Mouse (Mus musculus) natural killer cell, adult 2 months (primary cell): ENCODE measurements at regions not wholly inside any gene's neighbourhood (a gene's known extent, or its start where the extent isn't known, plus 50 kb on each side); places are given as distances from the start of the nearest gene placed in this dataset.
A peak's percentile ranks its signal among the peaks of the same experiment; 100 is the strongest.

Experiments
- DNase-seq, 2 experiments: peaks; one replicate each; pipeline ENCODE4 v3.0.0; 2022; ENCODE audit warnings: low spot score in 2 of 2

DNA sequence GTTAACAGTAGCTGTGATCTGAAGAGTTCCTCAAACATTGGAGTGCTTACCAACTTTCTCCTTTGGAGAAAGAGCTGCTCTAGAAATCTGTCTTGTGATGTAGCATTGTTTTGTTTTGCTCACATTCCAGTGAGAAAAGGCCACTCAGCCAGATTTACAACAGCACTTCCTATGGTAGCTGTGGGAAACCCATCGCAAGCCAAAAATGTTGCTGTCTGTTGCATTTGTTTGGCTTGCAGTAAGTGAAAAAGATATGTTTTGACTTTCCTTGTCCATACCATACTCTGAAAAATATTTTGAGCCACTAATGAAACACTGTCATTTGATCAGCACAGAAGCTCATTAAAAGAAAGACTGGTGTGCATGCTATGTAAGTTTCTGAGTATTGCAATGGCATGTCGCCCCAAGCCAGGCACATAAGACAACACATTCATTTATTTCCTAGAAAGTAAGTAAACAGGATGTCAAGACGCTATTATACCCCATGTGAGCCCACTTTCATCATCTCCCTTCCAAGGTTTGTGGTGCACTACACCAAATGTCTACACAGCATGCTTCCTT lies 66.2 kb downstream of the Car2 start:
- no peak for DNase-seq

DNA sequence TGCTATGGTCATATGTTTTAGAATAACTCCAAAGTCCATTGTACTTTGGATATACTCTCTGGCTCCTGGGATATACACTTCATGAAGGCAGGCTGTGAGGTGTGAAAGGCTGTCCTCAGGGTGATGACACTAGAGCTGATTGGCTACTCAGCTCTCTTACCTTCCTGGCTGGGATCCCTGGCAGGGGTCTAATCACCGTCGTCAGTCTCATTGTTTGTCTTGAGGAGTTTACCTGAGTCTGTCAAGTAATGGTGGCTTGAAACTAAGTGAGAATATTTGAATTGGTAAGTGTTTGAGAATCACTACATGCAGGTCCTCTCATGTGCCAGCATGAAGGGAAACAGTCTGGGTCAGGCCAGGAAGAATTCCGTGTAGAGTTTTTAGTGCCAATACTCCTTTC lies 66.9 kb downstream of the Car2 start:
- DNase-seq, result no peak

- DNase-seq, result no peak
These were observed 71.4 kb downstream of the Car2 start for GRCm38 (mm10) chr3:14957481-14957880.

DNA sequence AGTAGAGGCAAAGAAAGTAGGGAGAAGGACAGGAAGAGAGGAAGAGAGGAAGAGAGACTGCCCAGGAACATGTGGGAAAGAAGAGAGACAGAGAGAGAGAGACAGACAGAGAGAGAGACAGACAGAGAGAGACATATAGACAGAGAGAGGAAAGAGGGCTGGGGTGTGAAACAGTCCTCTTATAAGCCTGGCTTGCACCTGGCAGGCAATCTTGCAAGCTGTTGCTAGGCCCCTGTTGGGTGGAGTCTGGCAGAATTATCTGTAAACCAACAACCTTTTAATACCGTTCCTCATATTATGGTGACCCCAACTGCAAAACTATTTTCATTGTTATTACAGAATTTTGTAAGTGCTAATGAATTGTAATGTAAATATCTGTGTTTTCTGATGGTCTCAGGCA lies 72.2 kb downstream of the Car2 start:
- no peak for DNase-seq

GRCm38 (mm10) chr3:14959586-14959985 lies 73.5 kb downstream of the Car2 start:
- peak; percentile 9 to 39 for DNase-seq

DNA sequence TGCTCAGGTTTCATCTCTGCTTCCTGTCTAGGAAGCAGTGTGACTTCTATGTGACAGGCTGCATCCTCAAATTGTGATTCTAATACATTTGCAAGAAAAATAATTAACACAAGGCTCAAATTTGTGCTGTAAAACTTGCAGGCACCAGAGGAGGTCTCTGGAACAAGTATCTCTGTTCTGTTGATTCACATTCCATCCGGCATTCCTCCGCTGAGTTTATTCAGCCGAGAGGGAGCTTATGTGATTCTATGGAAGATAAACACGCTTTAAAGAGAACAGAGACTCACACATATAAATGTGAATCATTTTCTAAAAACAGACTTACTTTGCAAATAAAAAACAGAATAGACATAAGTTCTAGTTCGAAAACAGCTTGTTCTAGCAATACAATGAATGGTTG lies 78.7 kb downstream of the Car2 start:
- DNase-seq, result no peak

DNA sequence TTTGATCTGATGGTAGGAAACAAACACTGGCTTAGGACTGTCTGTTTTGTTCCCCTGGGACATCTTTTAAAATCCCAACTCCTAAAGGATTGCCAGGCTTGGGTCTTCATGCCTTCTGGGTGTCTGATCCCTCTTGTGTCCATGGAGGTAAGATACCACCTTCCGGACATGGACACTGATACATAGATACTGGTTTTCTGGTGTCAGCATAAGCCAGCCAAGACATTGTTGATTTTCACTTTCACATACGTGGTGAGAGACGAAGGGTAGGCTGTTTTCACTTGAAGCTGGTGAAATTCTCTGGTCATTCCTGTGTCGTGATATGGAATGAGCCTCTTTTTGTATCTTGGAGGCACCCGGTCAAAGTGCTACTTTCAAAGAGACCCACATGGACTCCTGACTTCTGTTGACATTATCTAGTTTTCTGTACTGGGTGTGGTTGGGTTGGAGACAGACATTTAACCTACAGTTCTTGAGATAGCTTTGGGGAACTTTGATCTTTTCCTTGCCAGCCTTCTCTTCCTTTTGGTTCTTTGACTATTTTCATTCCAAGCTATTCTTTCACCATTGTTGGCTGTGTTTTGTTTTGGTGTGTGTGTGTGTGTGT lies 79.5 kb downstream of the Car2 start:
- DNase-seq, result no peak

- DNase-seq, result no peak
These were observed 81.2 kb downstream of the Car2 start for GRCm38 (mm10) chr3:14967235-14967634.

GRCm38 (mm10) chr3:14968345-14968744 lies 82.3 kb downstream of the Car2 start:
- peak in 1 of 2 experiments; percentile 18 for DNase-seq

- no peak for DNase-seq
These were observed 83.6 kb downstream of the Car2 start for GRCm38 (mm10) chr3:14969698-14970097.

GRCm38 (mm10) chr3:14971647-14972046 lies 85.6 kb downstream of the Car2 start:
- no peak for DNase-seq

- no peak for DNase-seq
These were observed 88.7 kb downstream of the Car2 start for GRCm38 (mm10) chr3:14974758-14975157.

GRCm38 (mm10) chr3:14975203-14975602 lies 89.1 kb downstream of the Car2 start:
- no peak for DNase-seq

GRCm38 (mm10) chr3:14979116-14979613 lies 93.1 kb downstream of the Car2 start:
- DNase-seq, result peak in 1 of 2 experiments; percentile 36

DNA sequence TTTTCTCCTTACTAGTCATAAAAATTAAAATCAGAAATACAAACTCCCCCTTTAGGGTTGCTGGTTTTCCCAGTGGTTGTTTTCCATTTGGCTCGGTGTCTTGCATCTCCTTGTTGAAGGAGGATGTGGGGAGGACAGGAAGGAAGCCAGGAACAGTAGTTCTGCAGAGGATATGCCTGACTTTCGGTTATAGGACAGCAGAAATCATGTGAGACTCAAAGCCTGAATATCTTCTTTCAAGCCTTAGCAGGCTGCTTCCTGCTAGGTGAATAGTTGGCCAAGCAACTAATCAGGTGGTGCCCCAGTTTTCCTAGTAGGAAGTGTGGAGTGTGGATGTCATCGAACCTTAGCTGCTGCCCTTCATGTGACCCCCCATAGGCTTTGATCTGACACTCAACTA lies 103.6 kb downstream of the Car2 start:
- DNase-seq, result no peak

DNA sequence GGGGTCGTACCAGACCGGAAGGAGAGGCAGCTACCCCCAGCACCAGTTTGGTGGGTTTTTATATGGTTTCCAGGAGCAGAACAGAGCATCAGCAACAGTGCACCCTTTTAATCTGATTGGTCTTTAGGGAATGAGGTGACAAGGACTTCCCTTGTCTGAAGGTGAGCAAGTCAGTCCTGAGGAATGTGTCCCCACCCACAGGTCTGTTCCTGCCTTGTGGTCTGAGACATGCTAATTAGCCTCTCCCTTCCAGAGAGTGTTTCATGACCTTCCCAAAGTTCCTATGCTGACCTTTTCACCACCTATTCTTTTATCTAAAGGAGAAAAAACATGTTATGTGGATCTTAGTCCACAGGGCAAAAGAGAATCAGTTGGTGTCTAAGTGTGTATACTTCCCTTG lies 107.9 kb downstream of the Car2 start:
- no peak for DNase-seq

DNA sequence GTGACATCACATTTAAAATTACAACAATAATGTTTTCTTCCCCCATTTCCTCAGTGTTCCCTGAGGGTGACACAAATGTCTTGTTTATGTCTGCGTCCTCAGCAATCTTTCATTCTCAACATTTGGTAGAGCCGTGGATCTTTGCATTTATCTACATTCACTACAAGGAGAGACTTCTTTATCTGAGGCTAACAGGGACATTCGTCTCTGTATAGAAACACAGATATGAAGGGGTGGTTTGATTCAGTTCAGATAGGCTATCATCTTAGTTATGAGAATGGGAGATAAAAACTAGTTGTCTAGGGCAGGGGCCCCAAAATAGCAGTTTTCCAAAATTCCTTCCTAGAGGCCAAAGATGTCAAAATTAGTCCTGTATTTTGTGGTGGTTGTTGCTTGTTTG lies 111.2 kb downstream of the Car2 start:
- DNase-seq, result no peak

DNA sequence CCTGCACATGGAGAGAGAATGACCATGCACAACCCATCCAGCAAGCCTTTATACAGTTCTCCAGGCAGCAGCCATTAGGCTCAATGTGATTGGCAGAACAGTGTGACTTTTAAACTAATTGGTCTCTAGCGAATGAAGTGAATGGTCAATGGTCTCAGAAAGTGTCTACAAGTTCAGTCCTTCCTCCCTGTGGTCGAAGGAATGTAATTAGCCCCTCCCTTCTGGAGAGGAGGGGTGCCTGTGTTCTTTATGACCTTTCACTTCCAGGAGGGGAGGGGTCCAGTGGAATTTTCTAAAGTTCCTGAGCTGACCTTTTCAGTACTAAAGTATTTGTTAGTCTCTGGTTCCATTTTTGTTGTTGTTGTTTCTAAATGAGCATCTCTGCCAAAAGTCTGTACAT lies 112.4 kb downstream of the Car2 start:
- DNase-seq, result no peak

- DNase-seq, result no peak
These were observed 113.3 kb downstream of the Car2 start for GRCm38 (mm10) chr3:14999411-14999810.

- DNase-seq, result no peak
These were observed 113.8 kb downstream of the Car2 start for GRCm38 (mm10) chr3:14999914-15000313.

DNA sequence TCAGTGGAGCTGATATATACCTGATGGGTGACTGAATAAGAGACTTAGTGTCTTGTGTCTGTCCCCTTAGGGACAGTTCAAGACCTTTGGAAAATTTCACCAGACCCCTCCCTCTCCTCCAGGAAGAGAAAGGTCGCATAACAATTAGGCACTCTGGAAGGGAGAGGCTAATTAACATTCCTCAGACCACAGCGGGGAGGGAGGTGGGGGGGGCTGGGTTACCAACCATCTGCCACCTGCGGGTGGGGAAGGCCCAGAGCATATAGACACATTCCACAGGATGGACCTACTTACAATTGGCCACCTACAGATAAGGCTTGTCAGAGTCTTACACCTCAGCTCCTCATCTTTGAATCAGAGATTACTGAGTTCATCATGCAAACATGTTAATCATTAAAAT lies 114.6 kb downstream of the Car2 start:
- no peak for DNase-seq

- no peak for DNase-seq
These were observed 121.7 kb downstream of the Car2 start for GRCm38 (mm10) chr3:15007821-15008220.

DNA sequence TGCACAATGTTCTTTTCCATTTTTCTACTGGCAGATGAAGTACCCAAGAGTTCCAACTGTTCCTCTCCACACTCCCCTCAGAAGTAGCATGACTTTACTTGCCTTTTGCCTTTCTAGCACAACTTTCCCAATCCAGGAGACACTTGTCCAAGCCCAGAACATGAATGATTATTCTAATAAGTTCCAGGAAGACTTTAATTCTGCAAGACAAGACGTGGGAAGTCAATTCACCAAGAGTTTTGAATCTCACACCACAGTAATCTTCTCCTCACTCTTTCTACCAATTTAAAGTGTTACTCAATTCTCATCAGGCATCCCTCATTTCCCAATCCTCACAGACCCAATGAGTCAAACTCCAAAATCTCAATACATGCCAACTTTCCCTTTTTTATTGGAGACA lies 122.4 kb downstream of the Car2 start:
- no peak for DNase-seq

DNA sequence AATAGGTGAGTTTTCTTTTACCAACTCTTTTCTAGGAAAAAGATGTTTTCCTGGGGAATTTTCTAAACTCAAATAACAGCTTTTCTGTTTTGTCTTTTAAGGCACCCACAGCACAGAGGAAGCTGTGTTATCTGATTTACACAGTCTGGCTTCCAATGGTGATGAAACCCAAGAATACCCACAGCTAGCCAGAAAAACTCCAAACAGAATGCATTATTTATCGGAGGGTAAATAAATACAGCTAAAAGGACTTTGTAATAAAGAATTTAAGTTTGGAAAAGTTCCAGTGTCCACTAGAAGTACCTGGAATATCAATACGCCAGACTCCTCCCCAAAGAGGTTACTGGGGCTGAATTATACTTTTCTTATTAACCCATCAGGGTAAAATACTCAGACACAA lies 123.7 kb downstream of the Car2 start:
- DNase-seq, result no peak
